Mouse (Mus musculus): ENCODE measurements around the gene Tmem231. TPM values are rescaled to one million over a fixed set of nuclear protein-coding genes. Genes with fewer than 3 reads are reported as not detected.

Gene Tmem231
- total RNA-seq, 2 experiments from 2014 or later, result 1.9 to 2.9 TPM

Other genes with a start within 250 kb of the Tmem231 start
- not detected for gene Ctrb1, start 242.9 kb downstream of the Tmem231 start, total RNA-seq (2021)
- gene Bcar1, start 190.1 kb downstream of the Tmem231 start, total RNA-seq (2021), result 10 to 100 TPM; 62.7 to 65.0 TPM
- gene Cfdp1, start 79.6 kb downstream of the Tmem231 start, total RNA-seq (2021), result 10 to 100 TPM; 54.4 to 60.3 TPM
- 1 to 10 TPM; 2.8 to 2.9 TPM for gene Tmem170, start 57.1 kb downstream of the Tmem231 start, total RNA-seq (2021)
- not detected for gene Chst5, start 23.4 kb downstream of the Tmem231 start, total RNA-seq (2021)
- 100 to 1,000 TPM; 104 to 105 TPM for gene Gabarapl2, start 6.8 kb upstream of the Tmem231 start, total RNA-seq (2021)
- gene Adat1, start 58.4 kb upstream of the Tmem231 start, total RNA-seq (2021), result 1 to 10 TPM; 1.4 to 1.5 TPM
- 100 to 1,000 TPM; 100 to 105 TPM for gene Kars, start 77.4 kb upstream of the Tmem231 start, total RNA-seq (2021)
- gene Terf2ip, start 77.5 kb upstream of the Tmem231 start, total RNA-seq (2021), result 10 to 100 TPM; 11.3 to 12.6 TPM
- gene Gm6793, start 81.2 kb upstream of the Tmem231 start, total RNA-seq (2021), result under 1 TPM in 1 of 2 experiments, not detected in 1; 0.33 TPM